Mouse (Mus musculus) gastrocnemius, postnatal 14 days (tissue): ENCODE measurements at regions not wholly inside any gene's neighbourhood (a gene's known extent, or its start where the extent isn't known, plus 50 kb on each side); places are given as distances from the start of the nearest gene placed in this dataset.
A peak's percentile ranks its signal among the peaks of the same experiment; 100 is the strongest.

Experiments
- DNase-seq: peaks from one replicate; pipeline ENCODE4 v3.0.0; 2021; ENCODE audit warnings: mixed read lengths
- intact Hi-C: fragments of 180-260 bp; cut with DNase I; formaldehyde crosslinking; loops from one replicate; pipeline ENCODE4 v1.15.1; 2025; ENCODE audit warnings: low total_unique reads

DNA sequence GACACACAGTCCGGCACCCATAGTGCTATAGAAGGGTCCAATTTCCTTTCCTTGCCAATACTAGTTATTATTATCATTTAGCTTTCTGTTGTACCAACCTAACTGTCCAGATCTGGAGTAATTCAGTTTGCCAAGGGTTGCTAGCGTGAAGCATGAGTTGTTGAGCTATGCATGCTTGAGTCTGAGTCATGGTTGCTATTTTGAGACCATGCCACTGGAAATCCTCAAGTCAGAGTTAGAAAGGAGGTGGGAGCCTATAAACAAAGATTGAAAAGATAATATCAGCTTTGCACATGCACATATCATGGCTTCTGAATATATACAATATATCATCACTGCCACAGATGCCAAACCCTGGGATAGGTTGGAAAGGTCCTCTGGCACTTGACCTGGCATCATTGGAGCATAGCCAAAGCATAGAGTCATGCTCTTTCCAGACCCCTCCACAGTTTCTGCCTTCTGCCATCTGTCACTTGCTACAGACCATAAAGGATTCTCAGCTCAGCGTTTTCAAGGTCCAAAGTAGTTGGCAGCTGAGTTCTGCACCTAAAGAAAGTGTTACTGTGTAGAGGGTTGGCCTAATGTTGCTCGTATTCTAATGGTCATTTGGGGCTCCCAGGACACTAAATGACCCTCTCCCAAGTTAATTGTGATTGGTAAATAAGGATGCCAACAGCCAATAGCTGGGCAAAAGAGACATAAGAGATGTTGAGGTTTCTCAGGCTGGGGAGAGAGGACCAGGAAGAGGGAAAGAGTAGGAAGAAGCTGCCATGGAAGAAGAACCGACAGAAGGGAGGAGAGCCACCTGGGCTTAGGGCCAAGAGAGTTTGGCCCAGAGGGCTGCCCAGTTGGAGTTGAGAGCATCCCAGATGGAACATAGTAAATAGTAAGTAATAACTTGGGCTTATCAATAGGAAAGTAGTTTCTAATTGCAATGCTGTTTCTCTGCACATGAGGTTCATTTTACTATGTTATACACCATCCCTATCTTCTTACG, 586.9 kb downstream of the Ptprc start:
- no peak for DNase-seq
- intact Hi-C loops = no loop called here

GRCm38 (mm10) chr1:137587481-137588228, 587.9 kb downstream of the Ptprc start:
- DNase-seq = no peak
- intact Hi-C loops = no loop called here

DNA sequence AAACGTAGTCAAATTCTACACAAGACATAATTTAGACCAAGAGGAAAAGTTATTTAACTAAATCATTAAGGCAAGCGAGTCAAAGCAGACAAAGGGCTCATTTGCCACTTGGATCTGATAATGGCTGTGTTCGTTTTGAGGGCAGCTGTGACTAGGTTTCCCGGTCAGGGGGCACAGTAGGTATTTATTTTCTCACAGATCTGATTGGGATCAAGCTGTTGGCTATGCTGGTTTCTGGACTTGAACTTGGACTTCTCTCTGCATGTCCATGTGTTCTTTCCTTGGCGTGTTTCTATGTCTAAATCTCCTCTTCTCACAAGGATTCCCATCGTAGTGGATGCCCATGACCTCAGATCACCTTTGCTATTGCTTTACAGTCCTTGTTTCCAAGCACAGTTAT, 590.8 kb downstream of the Ptprc start:
- intact Hi-C loops = no loop called here
- DNase-seq = no peak

DNA sequence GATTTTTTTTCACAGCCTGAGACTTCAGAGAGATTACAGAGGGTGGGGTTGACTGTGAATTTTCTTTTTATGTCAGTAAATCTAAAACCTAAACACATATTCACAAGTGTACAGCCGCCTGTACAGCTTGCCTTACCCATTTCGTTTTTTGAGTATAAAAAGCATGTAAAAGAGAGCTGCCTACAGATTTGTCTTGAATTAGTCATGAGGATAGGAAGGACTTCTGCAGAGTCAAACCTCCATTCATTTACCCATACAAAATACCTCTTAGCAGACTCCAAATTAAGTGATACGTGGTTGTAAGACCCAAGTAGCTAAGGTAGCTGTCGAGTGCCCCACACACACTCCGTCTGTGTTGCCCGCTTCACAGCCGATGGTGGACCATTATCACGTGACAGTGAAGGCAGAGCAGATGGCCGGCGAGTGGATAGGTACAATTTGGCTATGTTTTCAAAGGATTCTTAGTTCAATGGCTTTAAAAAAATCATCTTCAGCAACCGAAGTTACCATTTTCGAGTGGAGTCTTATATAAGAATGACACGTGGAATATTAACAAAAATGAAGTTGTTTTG, 591.3 kb downstream of the Ptprc start:
- intact Hi-C loops = no loop called here
- no peak for DNase-seq

DNA sequence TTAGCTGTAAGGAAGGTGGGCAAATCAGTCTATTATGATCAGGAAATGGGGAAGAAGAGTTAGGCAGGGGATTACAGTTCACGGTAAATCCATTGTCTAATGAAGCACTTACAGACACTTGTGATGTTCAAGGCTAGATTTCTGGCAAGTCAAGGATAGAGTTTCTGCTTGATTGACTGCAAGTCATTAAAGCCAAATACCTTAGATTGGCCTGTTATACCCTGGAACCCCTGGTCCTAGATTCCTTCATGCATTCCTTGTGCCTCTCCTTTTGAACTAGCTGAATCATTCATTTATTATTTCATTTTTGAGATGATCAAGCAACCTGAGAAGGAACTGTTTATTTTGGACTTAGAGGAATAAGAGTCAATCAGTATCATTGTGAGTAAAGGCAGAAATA, 597.9 kb downstream of the Ptprc start:
- intact Hi-C loops = no loop called here
- no peak for DNase-seq

GRCm38 (mm10) chr1:137576174-137576573, 599.3 kb downstream of the Ptprc start:
- peak; percentile 43 for DNase-seq
- intact Hi-C loops = no loop called here

DNA sequence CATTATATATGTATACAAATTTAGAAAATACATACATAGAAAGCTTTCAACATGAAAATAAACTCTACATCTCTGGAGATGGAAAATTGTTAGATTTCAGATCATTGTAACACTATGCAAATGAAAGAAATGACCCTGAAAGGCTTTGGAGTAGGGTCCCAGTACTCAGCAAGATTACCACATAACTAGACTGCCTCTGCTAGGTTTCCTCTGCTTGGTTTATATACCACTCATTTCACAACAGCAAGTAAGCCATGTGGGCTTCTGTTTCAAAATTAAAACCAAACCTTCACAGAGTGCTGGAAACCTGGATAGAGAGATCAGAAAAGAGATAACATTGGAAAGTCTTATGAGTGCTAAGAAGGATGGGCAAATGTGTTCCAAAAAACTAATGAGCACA, 600.1 kb downstream of the Ptprc start:
- intact Hi-C loops = no loop called here
- no peak for DNase-seq

GRCm38 (mm10) chr1:137571905-137572865, 603.3 kb downstream of the Ptprc start:
- intact Hi-C loops = no loop called here
- no peak for DNase-seq

DNA sequence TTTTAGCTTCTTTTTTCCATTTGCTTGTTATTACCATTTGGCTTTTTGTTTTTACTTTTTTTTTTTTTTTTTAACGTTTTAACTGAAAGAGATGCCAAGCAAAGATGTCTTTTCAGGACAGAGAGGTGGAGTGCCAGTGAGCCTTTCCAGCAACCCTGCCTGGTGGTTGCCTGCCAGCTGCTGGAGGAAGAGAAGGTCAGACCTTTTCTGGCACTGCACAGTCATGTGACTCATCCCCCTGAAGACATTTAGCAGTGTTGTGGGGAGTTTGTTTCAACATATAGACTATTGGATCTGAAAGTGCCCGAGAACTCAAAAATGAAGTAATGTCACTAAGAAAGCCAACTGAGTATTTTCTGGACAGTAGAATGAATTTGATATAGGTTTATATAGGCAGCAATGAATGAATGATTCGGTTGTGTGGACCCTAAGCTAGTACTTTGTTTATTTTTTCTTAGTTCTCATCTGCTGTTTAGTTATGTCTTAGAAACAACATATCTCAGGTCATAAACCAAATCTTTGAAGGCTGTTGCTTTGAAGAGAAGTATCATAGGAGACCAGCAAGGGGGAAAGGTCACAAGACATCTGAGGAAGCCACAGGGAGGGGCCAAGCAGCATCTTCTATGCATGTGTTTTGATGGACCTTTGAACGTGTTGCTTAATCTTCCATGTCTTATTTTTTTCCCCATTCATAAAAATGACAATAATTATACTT, 604.2 kb downstream of the Ptprc start:
- peak; percentile 64 for DNase-seq

GRCm38 (mm10) chr1:137567526-137567925, 607.3 kb upstream of the Nr5a2 start:
- DNase-seq = no peak
- intact Hi-C loops = no loop called here

More for the DNA sequence above, 604.2 kb downstream of the Ptprc start:
- intact Hi-C loops = no loop called here

GRCm38 (mm10) chr1:137565573-137566048, 605.4 kb upstream of the Nr5a2 start:
- intact Hi-C loops = no loop called here
- DNase-seq = no peak

DNA sequence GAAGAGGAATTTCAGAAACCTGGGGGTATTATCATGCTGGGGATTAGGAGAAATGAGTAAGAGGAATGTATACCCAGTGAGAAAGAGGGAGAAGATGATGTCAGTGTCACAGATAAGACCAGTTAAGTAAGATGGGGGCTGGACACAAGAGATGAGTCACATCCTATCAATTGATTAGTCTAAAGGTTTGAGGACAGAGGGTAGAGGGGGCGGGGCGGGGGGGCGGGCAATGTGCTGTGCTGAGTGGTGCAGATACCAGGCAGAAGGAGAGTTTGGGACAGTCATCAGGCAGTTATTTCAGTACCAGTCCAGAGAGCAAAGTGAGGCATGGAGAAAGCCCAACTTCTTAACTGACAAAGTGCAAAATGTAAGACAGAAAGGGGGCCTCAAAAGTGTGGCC, 601.4 kb upstream of the Nr5a2 start:
- intact Hi-C loops = no loop called here
- no peak for DNase-seq

DNA sequence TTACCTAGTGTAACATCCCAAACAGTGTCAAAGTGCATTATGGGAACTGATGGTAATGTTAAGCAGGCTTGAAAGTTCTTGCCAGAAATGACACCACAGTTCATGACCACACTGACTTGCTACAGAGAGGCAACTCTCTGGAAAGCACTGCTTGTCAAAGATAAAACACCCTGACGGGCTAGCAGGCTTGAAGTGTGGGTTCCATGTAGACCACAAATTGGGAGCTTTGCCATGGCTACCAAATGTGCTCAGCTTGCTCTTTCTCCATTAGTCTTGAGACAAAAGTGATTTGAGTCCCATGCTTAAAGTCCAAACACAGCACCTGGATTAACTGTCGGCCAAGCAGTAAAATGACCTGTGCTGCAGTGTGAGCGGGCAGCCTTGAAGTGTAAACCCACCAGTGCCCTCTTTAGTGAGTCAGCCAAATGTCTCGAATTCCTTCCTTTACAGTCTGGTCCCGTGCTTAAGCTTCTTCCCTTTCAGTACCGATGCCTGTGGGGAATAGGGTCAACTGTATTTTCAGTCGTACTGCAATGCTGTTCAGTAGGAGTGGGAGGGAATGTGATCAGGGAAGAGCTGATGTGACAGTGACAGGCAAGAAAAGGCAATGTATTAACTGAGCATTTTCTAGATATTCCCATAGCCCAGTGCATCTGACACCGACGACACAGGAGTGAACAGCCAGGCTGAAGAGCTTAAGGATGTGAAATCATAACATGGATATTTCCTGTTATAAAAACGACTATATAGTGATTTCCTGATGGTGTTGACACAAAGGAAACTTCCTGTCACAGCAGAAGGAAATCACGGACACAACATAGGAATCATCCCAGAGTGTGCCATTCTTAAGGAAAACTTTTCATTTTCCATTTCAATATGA, 600.4 kb upstream of the Nr5a2 start:
- intact Hi-C loops = no loop called here
- DNase-seq = no peak

- no peak for DNase-seq
- intact Hi-C loops = no loop called here
These were observed 589.4 kb upstream of the Nr5a2 start for GRCm38 (mm10) chr1:137549659-137550058.

GRCm38 (mm10) chr1:137545666-137546065, 585.4 kb upstream of the Nr5a2 start:
- no peak for DNase-seq
- intact Hi-C loops = no loop called here

GRCm38 (mm10) chr1:137543828-137544227, 583.6 kb upstream of the Nr5a2 start:
- no peak for DNase-seq
- intact Hi-C loops = no loop called here

- intact Hi-C loops = no loop called here
- DNase-seq = no peak
These were observed 581.2 kb upstream of the Nr5a2 start for GRCm38 (mm10) chr1:137541453-137541852.
